Mouse (Mus musculus): Measurements from ENCODE around the gene Nicn1.
A peak's percentile ranks its signal among the peaks of the same experiment; 100 is the strongest.

Nicn1 gene

DNA sequence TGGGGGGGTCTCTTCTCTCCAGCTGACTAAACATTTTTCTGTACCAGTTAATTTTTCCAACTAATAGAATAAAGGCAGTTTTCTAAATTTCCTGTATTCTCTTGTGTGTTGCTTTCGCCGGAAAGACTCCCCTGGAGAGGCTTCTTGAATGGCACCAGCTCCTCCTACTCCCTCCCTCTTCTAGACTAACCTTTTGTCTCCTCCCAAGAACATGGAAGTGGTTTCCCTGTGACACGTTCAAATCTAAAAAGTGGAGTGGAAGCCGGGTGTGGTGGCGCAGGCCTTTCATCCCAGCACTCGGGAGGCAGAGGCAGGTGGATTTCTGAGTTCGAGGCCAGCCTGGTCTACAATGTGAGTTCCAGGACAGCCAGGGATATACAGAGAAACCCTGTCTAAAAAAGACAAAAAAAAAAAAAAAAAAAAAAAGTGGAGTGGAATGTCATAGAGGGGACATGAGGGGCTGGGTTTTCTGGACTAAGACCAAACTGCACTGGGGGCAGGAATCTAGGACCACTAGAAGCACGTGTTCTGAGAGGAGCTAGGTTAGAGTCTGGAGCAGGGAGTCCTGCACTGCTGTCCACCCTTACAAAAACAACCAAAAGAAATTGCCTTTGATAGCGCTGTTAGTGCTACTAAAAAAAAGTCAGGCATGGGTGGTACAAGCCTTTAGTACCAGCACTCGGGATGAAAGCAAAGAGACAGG lies 47.8 kb downstream of the Nicn1 start:
- DNase-seq (ENCODE audit: low read depth, low spot score), result no peak

DNA sequence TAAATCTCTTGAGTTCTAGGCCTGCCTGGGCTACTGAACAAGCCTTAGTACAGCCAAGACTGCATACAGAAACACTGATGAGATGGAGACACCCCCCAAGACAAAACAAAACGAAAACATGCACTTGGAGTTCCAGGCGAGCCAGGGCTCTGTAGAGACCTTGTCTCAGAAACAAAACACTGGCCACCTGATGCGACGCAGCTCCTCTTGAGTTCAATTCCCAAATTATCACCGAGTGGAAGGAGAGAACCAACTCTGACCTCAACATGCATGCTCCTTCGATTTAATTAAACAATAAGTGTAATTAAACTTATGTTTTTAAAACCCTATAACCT lies 48.3 kb downstream of the Nicn1 start:
- no peak for DNase-seq (ENCODE audit: low read depth, low spot score)

DNA sequence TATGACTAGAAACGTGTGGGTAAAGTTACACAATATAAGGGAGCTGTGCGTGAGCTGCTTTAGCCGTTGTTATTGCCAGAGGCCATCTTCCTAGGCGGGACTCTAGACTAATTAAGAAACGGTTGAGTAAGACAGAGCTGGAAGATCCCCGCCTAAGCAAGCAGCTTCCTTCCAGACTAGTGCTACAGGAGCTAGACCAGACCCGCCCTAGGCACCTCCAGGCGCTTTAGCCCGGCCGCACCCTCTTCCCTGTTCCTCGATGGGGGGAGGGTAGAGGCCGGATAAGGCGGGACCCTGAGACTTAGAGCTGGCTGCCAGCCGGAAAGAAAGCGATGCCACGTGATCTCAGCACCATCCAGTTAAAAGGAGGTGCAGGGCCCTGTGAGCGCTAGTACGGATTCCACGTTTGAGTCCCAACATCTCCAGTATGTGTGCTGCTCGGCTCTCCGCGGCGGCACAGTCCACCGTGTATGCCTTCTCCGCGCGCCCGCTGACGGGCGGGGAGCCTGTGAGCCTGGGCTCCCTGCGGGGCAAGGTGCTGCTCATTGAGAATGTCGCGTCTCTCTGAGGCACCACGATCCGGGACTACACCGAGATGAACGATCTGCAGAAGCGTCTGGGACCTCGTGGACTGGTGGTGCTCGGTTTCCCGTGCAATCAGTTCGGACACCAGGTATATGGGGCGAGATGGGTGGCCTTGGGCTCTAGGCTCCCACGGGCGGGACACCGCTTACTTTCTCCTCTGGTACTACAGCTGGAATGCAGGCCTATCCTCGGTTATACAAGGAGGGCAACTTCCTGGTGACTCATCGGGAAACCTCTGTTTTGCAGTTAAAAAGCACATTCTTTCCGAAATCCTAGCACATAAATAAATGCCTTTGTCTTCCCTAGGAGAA lies 48.9 kb downstream of the Nicn1 start, which contains the start of gene Gpx1:
TSS of gene Gpx1 (plus strand) at position 18 of the 896 bp plus-strand sequence.
- DNase-seq (ENCODE audit: low read depth, low spot score), result peak; percentile 96

DNA sequence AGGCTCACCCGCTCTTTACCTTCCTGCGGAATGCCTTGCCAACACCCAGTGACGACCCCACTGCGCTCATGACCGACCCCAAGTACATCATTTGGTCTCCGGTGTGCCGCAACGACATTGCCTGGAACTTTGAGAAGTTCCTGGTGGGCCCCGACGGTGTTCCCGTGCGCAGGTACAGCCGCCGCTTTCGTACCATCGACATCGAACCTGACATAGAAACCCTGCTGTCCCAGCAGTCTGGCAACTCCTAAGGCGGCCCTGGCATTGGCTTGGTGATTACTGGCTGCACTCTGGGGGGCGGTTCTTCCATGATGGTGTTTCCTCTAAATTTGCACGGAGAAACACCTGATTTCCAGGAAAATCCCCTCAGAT lies 49.6 kb downstream of the Nicn1 start:
- no peak for DNase-seq (ENCODE audit: low read depth, low spot score)

DNA sequence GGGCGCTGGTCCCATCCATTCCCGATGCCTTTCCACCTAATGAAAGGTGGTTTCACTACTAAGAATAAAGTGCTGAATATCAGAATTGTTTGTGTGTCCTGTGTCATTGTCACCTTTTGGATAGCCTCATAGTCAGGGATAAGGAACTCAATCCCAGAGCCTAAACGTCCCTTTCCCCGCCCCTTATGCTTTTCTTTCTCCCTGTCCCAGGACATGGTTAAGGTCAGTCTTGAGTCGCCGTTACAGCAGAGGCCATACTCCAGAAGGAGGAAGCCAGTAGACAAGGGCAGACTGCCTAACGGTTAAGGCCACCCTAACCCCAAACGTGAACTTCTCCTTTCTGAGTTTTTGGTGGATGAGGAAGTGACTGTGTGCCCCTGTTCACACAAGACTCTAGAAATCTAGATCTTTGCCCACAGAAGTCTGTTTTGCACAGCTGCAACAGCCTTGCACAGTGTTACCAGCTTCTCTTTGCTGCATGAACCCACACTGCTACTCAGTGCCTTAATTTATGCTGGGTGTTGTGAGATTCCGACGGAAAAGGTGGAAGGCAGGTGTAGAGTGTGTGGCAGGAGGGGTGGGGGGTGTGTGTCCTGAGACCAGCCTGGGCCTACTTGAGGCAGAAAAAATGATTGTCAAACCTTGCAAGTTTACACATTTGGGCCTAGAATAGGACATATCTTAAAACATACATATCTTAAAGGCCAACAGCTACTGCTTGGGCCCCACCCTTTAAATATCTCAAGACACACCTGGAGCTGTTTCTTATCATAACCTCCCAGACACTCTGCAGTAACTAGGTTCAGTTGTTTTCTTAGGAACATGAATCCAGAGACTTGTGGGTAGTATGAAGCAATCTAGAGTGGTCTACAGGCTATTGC lies 50.3 kb downstream of the Nicn1 start:
- no peak for DNase-seq (ENCODE audit: low read depth, low spot score)

DNA sequence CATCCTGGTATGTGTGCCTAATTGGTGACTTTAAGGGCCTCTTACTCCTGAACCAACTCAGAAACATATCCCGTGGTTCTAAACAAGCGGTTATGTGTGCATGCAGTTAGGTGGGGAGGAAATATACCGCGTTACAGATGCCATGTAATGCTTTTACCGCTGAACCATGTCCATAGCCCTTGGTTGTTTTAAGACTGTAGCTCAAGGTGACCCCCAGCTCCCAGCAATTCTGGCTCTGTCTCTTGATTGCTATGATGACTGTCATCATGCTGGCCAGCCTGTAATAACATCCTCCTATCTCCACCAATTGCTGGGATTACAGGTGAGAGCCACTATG lies 50.9 kb downstream of the Nicn1 start:
- no peak for DNase-seq (ENCODE audit: low read depth, low spot score)

DNA sequence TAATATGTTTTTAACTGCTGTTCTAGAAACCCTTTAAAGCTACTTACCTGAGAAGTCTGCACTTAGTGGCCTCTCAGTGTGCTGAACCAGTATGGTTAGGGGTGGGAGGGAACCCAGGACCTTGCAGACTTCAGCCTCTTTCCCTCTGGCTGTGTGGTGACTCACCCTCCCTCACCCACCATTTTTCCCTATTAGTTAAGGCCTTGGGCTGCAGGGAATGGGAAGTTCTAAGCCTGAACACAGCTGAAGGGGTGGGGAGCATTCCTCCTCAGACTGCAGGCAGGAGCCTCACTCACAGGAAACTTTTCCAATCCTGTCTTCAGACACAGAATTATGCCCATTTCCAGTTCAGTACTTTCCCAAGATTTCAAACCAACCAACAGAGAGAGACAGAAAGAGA lies 51.6 kb downstream of the Nicn1 start:
- DNase-seq (ENCODE audit: low read depth, low spot score), result no peak

DNA sequence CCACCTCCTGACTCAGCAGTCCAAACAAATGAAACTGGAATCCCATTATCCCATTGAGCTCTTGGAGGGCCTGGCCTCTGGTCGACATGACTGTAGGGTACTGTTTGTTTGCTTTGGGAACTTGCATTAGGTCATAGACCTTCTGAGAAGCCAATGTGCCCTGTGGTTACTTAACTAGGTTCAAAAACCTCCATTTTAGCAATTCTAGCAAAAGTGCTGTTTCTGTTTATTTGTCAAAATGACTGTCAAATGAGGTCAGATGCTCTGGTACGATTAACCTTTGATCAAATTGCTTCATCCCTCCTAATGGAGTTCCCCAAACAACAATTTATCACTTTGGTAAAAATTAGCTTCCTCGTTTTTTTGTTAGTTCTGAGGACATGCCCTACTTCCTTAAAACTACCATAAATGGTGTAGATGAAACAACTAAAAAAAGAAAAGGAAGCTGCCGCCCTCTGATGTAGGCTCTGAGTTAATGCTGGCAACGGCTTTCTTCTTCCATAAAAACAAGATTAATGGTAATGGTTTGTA lies 52.1 kb downstream of the Nicn1 start:
- no peak for DNase-seq (ENCODE audit: low read depth, low spot score)

DNA sequence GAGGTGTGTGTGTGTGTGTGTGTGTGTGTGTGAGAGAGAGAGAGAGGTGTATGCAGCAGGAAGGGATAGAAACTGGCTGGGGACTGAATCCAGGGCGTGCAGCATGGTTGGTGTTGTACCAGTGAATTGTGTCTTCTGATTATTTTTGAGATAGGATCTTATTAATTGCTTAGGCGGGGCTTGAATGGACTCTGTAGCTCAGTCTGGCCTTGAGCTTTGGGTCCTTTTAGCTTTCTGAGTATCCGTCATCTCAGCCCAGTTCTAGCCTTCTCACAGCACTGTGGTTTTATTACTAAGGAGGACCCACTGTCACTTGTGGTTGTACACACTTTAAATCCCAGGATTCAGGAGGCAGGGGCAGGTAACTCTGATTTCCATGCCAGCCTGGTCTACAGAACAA lies 53.1 kb downstream of the Nicn1 start:
- no peak for DNase-seq (ENCODE audit: low read depth, low spot score)

DNA sequence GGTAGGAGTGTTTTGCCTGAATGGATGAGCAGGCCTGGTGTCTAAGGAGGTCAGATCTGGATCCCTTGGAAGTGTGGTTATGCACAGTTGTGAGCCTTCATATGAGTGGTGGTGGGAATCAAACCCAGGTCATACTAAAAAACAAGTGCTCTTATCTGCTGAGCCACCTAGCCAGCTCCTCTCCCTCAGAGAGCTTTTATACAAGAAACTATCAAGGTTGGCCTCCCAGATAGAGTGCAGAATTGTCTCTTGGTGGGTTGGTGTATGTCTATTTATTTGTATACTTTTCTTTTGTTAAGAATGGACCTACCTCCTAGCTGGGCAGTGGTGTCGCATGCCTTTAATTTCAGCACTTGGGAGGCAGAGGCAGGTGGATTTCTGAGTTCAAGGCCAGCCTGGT lies 53.6 kb downstream of the Nicn1 start:
- no peak for DNase-seq (ENCODE audit: low read depth, low spot score)

DNA sequence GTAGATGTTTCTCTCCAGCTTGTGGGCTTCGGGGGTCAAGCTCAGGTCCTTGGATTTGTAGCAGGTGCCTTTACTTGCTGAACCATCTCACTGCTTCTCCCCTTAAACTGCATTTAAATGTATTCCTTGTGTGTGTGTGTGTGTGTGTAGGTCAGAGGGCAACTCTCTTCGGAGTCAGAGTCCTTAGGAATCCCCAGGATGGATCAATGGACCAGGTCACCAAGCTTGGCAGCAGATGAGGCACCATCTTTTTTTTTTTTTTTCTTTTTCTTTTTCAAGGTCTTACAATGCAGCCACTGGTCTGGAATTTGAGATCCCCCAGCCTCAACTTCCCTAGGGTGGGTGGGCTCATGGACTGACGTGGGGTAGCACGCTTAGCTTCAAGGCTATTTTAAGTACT lies 54.2 kb downstream of the Nicn1 start:
- DNase-seq (ENCODE audit: low read depth, low spot score), result no peak
